Mouse (Mus musculus): ENCODE data around the gene Cttnbp2. TPM values are rescaled to one million over a fixed set of nuclear protein-coding genes. Genes with fewer than 3 reads are reported as not detected.

Gene Cttnbp2
- 7.3 and 9.8 TPM in 2 replicates for polyA plus RNA-seq (2016; fragmentation: Nextera tagmentation; extraction: Ambion mirVana)

- peak within 1 kb of the TSS; percentile 88 for H3K27ac ChIP-seq
Observed at GRCm38 (mm10) chr6:18514480-18515352, at the start of gene Cttnbp2. Gene Cttnbp2 (minus strand): TSS chr6:18514843.

GRCm38 (mm10) chr6:18559019-18559418, 44.4 kb upstream of the Cttnbp2 start:
- Histone ChIP-seq H3K36me3 (replicated peaks) (no peaks in the 10 kb centered on the region), H3K4me1 (no peaks in the 10 kb centered on the region), H3K4me3 (no peak overlapping the region), H3K9me3 (no peaks in the 10 kb centered on the region), H3K27ac (no peak overlapping the region), H3K27me3 (ENCODE audit: poor library complexity, severe bottlenecking) (no peaks in the 10 kb centered on the region)
- WGBS = 88% methylated on average over 1 of the region's 1 CpGs
- DNase-seq (ENCODE audit: extremely low spot score, low spot score) = no peak

More at GRCm38 (mm10) chr6:18514480-18515352, at the start of gene Cttnbp2:
- Histone ChIP-seq H3K36me3 (replicated peaks) (no peaks in the 10 kb centered on the region), H3K4me3 (peak within 1 kb of the TSS; percentile 84), H3K4me1 (peaks cover 20% of the 10 kb centered on the region), H3K9me3 (no peaks in the 10 kb centered on the region), H3K27me3 (ENCODE audit: poor library complexity, severe bottlenecking) (peaks cover 13% of the 10 kb centered on the region)
- WGBS = under 1% methylated on average over 70 of the region's 70 CpGs
- peak; percentile 68 for DNase-seq (ENCODE audit: extremely low spot score, low spot score)

GRCm38 (mm10) chr6:18547516-18548465, 33.1 kb upstream of the Cttnbp2 start:
- Histone ChIP-seq H3K27me3 (ENCODE audit: poor library complexity, severe bottlenecking) (no peaks in the 10 kb centered on the region), H3K4me3 (no peak overlapping the region), H3K36me3 (replicated peaks) (no peaks in the 10 kb centered on the region), H3K27ac (no peak overlapping the region), H3K9me3 (no peaks in the 10 kb centered on the region), H3K4me1 (peaks cover 6% of the 10 kb centered on the region)
- WGBS = 73% methylated on average over 24 of the region's 24 CpGs
- DNase-seq (ENCODE audit: extremely low spot score, low spot score) = no peak

GRCm38 (mm10) chr6:18543878-18544277, 29.2 kb upstream of the Cttnbp2 start:
- 85% methylated on average over 2 of the region's 2 CpGs for WGBS
- no peaks in the 10 kb centered on the region for H3K27me3 ChIP-seq (ENCODE audit: poor library complexity, severe bottlenecking)
- DNase-seq (ENCODE audit: extremely low spot score, low spot score) = no peak
- H3K36me3 ChIP-seq (replicated peaks) = no peaks in the 10 kb centered on the region
- H3K4me1 ChIP-seq = peaks cover 12% of the 10 kb centered on the region
- H3K9me3 ChIP-seq = no peaks in the 10 kb centered on the region
- no peak overlapping the region for H3K4me3 ChIP-seq
- no peak overlapping the region for H3K27ac ChIP-seq

GRCm38 (mm10) chr6:18540396-18540795, 25.8 kb upstream of the Cttnbp2 start:
- DNase-seq (ENCODE audit: extremely low spot score, low spot score) = no peak
- H3K36me3 ChIP-seq (replicated peaks) = no peaks in the 10 kb centered on the region
- H3K4me3 ChIP-seq = no peak overlapping the region
- H3K27me3 ChIP-seq (ENCODE audit: poor library complexity, severe bottlenecking) = no peaks in the 10 kb centered on the region
- H3K9me3 ChIP-seq = no peaks in the 10 kb centered on the region
- WGBS = 71% methylated on average over 4 of the region's 4 CpGs
- H3K27ac ChIP-seq = no peak overlapping the region
- peaks cover 6% of the 10 kb centered on the region; the same call in 1 of the 2 replicates for H3K4me1 ChIP-seq

- H3K27me3 ChIP-seq (ENCODE audit: poor library complexity, severe bottlenecking) = no peaks in the 10 kb centered on the region
- no peaks in the 10 kb centered on the region for H3K4me1 ChIP-seq
- whole genome bisulfite sequencing = 94% methylated on average over 3 of the region's 3 CpGs
- H3K4me3 ChIP-seq = no peak overlapping the region
- no peak for DNase-seq (ENCODE audit: extremely low spot score, low spot score)
- H3K9me3 ChIP-seq = no peaks in the 10 kb centered on the region
- no peak overlapping the region for H3K27ac ChIP-seq
- no peaks in the 10 kb centered on the region for H3K36me3 ChIP-seq (replicated peaks)
Observed at GRCm38 (mm10) chr6:18530394-18530793, 15.8 kb upstream of the Cttnbp2 start.

- Histone ChIP-seq H3K27ac (no peak overlapping the region), H3K4me1 (peaks cover 20% of the 10 kb centered on the region), H3K4me3 (no peak overlapping the region), H3K27me3 (ENCODE audit: poor library complexity, severe bottlenecking) (peaks cover 13% of the 10 kb centered on the region), H3K36me3 (replicated peaks) (no peaks in the 10 kb centered on the region), H3K9me3 (no peaks in the 10 kb centered on the region)
- DNase-seq (ENCODE audit: extremely low spot score, low spot score) = no peak
- WGBS = 82% methylated on average over 2 of the region's 2 CpGs
Observed at GRCm38 (mm10) chr6:18517626-18518025, 3.0 kb upstream of the Cttnbp2 start.

GRCm38 (mm10) chr6:18513611-18514473, 801 bp downstream of the Cttnbp2 start:
- Histone ChIP-seq H3K4me3 (peak overlapping the region; percentile 84), H3K9me3 (no peaks in the 10 kb centered on the region), H3K36me3 (replicated peaks) (no peaks in the 10 kb centered on the region), H3K4me1 (peaks cover 20% of the 10 kb centered on the region), H3K27ac (peak overlapping the region; percentile 88), H3K27me3 (ENCODE audit: poor library complexity, severe bottlenecking) (peaks cover 13% of the 10 kb centered on the region)
- WGBS = under 1% methylated on average over 28 of the region's 28 CpGs
- peak; percentile 25 for DNase-seq (ENCODE audit: extremely low spot score, low spot score)

- no peak for DNase-seq (ENCODE audit: extremely low spot score, low spot score)
- no peaks in the 10 kb centered on the region for H3K36me3 ChIP-seq (replicated peaks)
Observed at GRCm38 (mm10) chr6:18511886-18512285, 2.8 kb downstream of the Cttnbp2 start.

GRCm38 (mm10) chr6:18508036-18508435, 6.6 kb downstream of the Cttnbp2 start:
- DNase-seq (ENCODE audit: extremely low spot score, low spot score) = no peak
- 82% methylated on average over 2 of the region's 2 CpGs for WGBS
- no peaks in the 10 kb centered on the region for H3K9me3 ChIP-seq
- peaks cover 3% of the 10 kb centered on the region for H3K4me1 ChIP-seq
- no peak overlapping the region for H3K4me3 ChIP-seq
- no peaks in the 10 kb centered on the region for H3K27me3 ChIP-seq (ENCODE audit: poor library complexity, severe bottlenecking)
- no peak overlapping the region for H3K27ac ChIP-seq
- no peaks in the 10 kb centered on the region for H3K36me3 ChIP-seq (replicated peaks)

More at GRCm38 (mm10) chr6:18511886-18512285, 2.8 kb downstream of the Cttnbp2 start:
- H3K4me3 ChIP-seq = no peak overlapping the region
- H3K4me1 ChIP-seq = peaks cover 20% of the 10 kb centered on the region
- H3K27me3 ChIP-seq (ENCODE audit: poor library complexity, severe bottlenecking) = peaks cover 13% of the 10 kb centered on the region
- H3K27ac ChIP-seq = no peak overlapping the region
- H3K9me3 ChIP-seq = no peaks in the 10 kb centered on the region
- 91% methylated on average over 6 of the region's 6 CpGs for WGBS

- no peaks in the 10 kb centered on the region for H3K9me3 ChIP-seq
- no peaks in the 10 kb centered on the region for H3K27me3 ChIP-seq (ENCODE audit: poor library complexity, severe bottlenecking)
- no peak for DNase-seq (ENCODE audit: extremely low spot score, low spot score)
- 77% methylated on average over 5 of the region's 5 CpGs for WGBS
- no peak overlapping the region for H3K4me3 ChIP-seq
- H3K27ac ChIP-seq = no peak overlapping the region
- H3K36me3 ChIP-seq (replicated peaks) = 0 out of 2 replicates have a peak, but pooled peaks cover 2% of the 10 kb centered on the region
- H3K4me1 ChIP-seq = no peaks in the 10 kb centered on the region
Observed at GRCm38 (mm10) chr6:18499833-18500232, 14.8 kb downstream of the Cttnbp2 start.

- Histone ChIP-seq H3K27ac (no peak overlapping the region), H3K4me3 (no peak overlapping the region), H3K27me3 (ENCODE audit: poor library complexity, severe bottlenecking) (no peaks in the 10 kb centered on the region), H3K36me3 (replicated peaks) (0 out of 2 replicates have a peak, but pooled peaks cover 2% of the 10 kb centered on the region), H3K4me1 (peaks cover 19% of the 10 kb centered on the region), H3K9me3 (no peaks in the 10 kb centered on the region)
- WGBS = 80% methylated on average over 1 of the region's 1 CpGs
- DNase-seq (ENCODE audit: extremely low spot score, low spot score) = no peak
Observed at GRCm38 (mm10) chr6:18492977-18493376, 21.7 kb downstream of the Cttnbp2 start.
